Mouse (Mus musculus): Measurements from ENCODE around the gene Xrcc1. TPM values are rescaled to one million over a fixed set of nuclear protein-coding genes. Genes with fewer than 3 reads are reported as not detected.

The Xrcc1 gene
- polyA plus RNA-seq, 1 experiment from 2014 or later, result 101 TPM

DNA sequence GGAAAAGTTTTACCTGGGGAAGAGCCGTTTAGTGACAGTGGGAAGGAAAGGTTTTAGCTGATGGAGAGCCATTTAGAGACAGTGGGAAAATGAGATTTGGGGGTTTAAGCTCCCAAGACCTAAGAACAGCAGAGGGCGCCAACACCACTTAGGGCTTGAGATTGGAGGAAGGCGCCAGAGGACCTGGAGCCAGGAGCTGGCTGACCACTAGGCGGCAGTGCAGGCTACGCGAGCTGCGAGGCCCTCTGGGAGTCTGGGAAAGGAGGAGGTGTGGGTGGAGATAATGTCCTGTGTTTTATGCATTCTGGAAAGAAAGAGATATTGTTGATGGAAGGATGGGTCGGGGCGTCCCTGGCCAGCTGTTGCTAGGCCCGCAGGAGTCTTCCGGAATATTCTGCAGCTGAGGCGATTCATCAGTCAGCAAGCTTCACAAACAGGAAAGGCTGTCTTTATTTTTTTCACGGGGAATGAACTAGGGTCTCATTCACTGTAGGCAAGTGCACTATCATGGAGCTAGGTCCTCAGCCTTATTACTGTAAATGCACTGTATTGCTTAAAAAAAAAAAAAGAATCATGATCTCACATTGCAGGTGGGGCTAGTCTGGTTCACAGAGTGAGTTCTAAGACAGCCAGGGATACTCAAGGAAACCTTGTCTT lies 55.0 kb downstream of the Xrcc1 start:
- Histone ChIP-seq H3K27me3 (ENCODE audit: control insufficient read depth, insufficient read depth, low read length) (no peaks in the 10 kb centered on the region), H3K36me3 (ENCODE audit: control insufficient read depth, insufficient read depth, low read length) (no peaks in the 10 kb centered on the region), H3K4me3 (ENCODE audit: low read depth, low read length) (no peak overlapping the region), H3K27ac (ENCODE audit: low read depth, low read length) (no peak overlapping the region), H3K9me3 (ENCODE audit: control insufficient read depth, low read length) (no peaks in the 10 kb centered on the region), H3K4me2 (peak overlapping the region; percentile 30), H3K9ac (ENCODE audit: low read length) (peak overlapping the region; percentile 39; the same call in 1 of the 2 replicates), H3K4me1 (ENCODE audit: control insufficient read depth, insufficient read depth, low read length) (0 out of 2 replicates have a peak, but pooled peaks cover 2% of the 10 kb centered on the region)
- DNase-seq (ENCODE audit: low spot score, missing footprints), result peak; percentile 100
- WGBS, result 8% methylated on average over 13 of the region's 13 CpGs
- peak; percentile 92 for ATAC-seq (ENCODE audit: low FRiP score)

DNA sequence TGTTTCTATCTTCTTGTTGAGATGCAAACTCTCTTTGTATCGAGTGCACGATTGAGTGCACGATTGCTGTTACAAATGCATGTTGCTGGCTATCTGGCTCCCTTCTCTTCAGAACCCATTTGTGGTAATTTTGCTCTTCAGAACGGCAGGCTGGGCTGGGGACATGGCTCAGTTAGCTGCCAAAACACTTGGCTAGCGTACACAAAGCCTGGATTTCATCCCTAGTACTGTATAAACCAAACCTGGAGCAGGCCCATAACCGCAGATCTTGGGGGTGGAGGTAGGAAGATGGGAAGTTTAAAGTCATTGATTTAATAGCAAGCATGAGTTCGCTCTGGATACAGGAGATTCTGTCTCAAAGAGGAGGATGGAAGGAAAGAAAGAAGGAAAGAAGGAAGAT lies 59.5 kb downstream of the Xrcc1 start:
- WGBS, result 88% methylated on average over 7 of the region's 7 CpGs
- Histone ChIP-seq H3K4me1 (ENCODE audit: control insufficient read depth, insufficient read depth, low read length) (peaks cover 6% of the 10 kb centered on the region), H3K9me3 (ENCODE audit: control insufficient read depth, low read length) (no peaks in the 10 kb centered on the region), H3K4me3 (ENCODE audit: low read depth, low read length) (no peak overlapping the region), H3K27ac (ENCODE audit: low read depth, low read length) (no peak overlapping the region), H3K27me3 (ENCODE audit: control insufficient read depth, insufficient read depth, low read length) (peaks cover 14% of the 10 kb centered on the region), H3K36me3 (ENCODE audit: control insufficient read depth, insufficient read depth, low read length) (no peaks in the 10 kb centered on the region), H3K9ac (ENCODE audit: low read length) (no peak overlapping the region), H3K4me2 (no peak overlapping the region)
- ATAC-seq (ENCODE audit: low FRiP score) (no peak), DNase-seq (ENCODE audit: low spot score, missing footprints) (no peak)

- DNase-seq (ENCODE audit: low spot score, missing footprints), result no peak
- H3K27me3 ChIP-seq (ENCODE audit: control insufficient read depth, insufficient read depth, low read length), result peaks cover 19% of the 10 kb centered on the region
- no peak overlapping the region for H3K9ac ChIP-seq (ENCODE audit: low read length)
- H3K4me3 ChIP-seq (ENCODE audit: low read depth, low read length), result no peak overlapping the region
- no peak for ATAC-seq (ENCODE audit: low FRiP score)
- H3K4me1 ChIP-seq (ENCODE audit: control insufficient read depth, insufficient read depth, low read length), result peaks cover 9% of the 10 kb centered on the region
- no peak overlapping the region for H3K27ac ChIP-seq (ENCODE audit: low read depth, low read length)
- WGBS, result 74% methylated on average over 7 of the region's 7 CpGs
- H3K4me2 ChIP-seq, result no peak overlapping the region
- H3K9me3 ChIP-seq (ENCODE audit: control insufficient read depth, low read length), result no peaks in the 10 kb centered on the region
- no peaks in the 10 kb centered on the region for H3K36me3 ChIP-seq (ENCODE audit: control insufficient read depth, insufficient read depth, low read length)
Observed at GRCm38 (mm10) chr7:24606046-24606445, 60.0 kb downstream of the Xrcc1 start.

DNA sequence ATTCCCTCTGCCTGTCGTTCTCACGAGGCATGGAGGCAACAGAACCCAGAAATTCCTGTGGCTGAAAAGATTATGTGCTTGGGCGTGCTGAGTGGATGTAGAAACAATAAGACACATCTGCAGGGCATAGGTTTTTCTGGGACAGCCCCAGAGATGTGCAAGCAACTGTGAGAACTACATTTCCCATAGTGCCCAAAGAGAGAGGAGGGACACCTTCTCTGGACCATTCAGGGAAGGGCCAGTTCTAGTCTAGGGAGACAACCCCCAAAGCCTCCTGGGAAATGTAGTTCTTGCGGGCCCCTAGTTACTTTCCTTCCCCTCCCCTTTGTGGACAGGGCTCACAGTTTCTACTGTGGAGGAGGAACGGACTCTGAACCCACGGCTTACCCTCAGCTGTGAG lies 61.9 kb downstream of the Xrcc1 start:
- ATAC-seq (ENCODE audit: low FRiP score) (peak; percentile 63; the same call in 1 of the 2 replicates), DNase-seq (ENCODE audit: low spot score, missing footprints) (no peak)
- Histone ChIP-seq H3K27ac (ENCODE audit: low read depth, low read length) (no peak overlapping the region), H3K4me2 (no peak overlapping the region), H3K9me3 (ENCODE audit: control insufficient read depth, low read length) (no peaks in the 10 kb centered on the region), H3K27me3 (ENCODE audit: control insufficient read depth, insufficient read depth, low read length) (peaks cover 38% of the 10 kb centered on the region), H3K36me3 (ENCODE audit: control insufficient read depth, insufficient read depth, low read length) (no peaks in the 10 kb centered on the region), H3K9ac (ENCODE audit: low read length) (no peak overlapping the region), H3K4me1 (ENCODE audit: control insufficient read depth, insufficient read depth, low read length) (peaks cover 11% of the 10 kb centered on the region), H3K4me3 (ENCODE audit: low read depth, low read length) (no peak overlapping the region)
- 45% methylated on average over 6 of the region's 6 CpGs for WGBS

DNA sequence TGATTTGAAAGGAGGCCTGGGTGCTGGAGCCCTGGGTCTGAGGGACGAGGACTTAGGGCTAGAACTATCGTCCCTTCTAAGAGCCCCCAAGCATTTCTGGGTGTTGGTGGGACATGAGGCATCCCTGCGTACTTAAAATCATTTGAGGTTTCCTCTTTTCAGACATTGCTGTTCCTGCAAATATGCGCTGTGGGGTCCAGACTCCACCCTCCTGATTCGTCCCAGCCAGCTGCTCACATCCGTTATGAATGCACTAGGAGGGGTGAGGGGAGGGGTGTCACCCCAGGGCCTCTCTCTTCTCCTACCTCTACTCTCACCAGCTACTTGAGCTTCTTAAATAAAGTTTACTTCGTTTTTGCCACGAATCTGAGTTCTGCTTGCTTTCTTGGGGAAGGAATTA lies 62.5 kb downstream of the Xrcc1 start:
- Histone ChIP-seq H3K4me3 (ENCODE audit: low read depth, low read length) (no peak overlapping the region), H3K4me2 (no peak overlapping the region), H3K36me3 (ENCODE audit: control insufficient read depth, insufficient read depth, low read length) (no peaks in the 10 kb centered on the region), H3K27me3 (ENCODE audit: control insufficient read depth, insufficient read depth, low read length) (peaks cover 43% of the 10 kb centered on the region), H3K4me1 (ENCODE audit: control insufficient read depth, insufficient read depth, low read length) (peaks cover 11% of the 10 kb centered on the region), H3K9me3 (ENCODE audit: control insufficient read depth, low read length) (no peaks in the 10 kb centered on the region), H3K27ac (ENCODE audit: low read depth, low read length) (no peak overlapping the region), H3K9ac (ENCODE audit: low read length) (no peak overlapping the region)
- DNase-seq (ENCODE audit: low spot score, missing footprints) (no peak), ATAC-seq (ENCODE audit: low FRiP score) (no peak)
- 74% methylated on average over 8 of the region's 8 CpGs for WGBS

DNA sequence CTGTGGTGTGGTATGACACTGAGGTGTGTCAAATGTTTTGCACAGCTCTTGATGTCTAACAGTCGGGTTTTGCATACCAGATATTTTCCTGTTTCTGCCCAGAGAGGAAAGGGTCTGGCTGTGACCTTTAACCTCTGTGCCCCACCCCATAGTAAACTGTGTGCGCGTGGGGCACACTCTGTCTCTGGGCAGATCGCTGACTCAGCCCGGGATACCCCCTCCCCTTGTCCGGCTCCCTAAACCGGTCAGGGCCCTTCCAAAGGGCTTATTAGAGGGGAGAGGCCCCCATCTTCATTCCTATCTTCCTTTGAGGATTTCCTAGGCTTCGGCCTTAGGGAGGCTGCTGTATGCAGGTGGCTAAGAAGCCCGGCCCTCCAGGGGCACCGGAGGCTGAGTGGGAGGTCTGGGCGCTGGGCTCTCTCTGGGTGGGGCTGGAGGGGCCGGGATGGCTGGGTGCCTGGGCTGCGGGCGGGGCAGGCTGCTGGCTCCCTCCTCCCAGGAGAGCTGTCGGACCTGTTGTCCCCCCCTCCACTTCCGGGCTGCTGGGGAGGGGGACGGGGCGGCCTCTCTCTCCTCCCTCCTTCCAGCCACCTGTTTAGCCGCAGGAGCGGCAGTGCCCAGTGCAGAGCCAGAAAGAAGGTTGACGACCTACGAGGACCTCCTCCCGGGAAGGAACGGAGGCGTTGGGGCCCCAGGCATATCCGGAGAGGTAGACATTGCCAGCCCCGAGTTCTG lies 64.2 kb downstream of the Xrcc1 start, which contains the start of gene Phldb3:
TSS of gene Phldb3 (plus strand) at position 620 of the 735 bp plus-strand sequence.
- H3K27me3 ChIP-seq (ENCODE audit: control insufficient read depth, insufficient read depth, low read length), result peaks cover 44% of the 10 kb centered on the region
- H3K9me3 ChIP-seq (ENCODE audit: control insufficient read depth, low read length), result no peaks in the 10 kb centered on the region
- no peaks in the 10 kb centered on the region for H3K36me3 ChIP-seq (ENCODE audit: control insufficient read depth, insufficient read depth, low read length)
- ATAC-seq (ENCODE audit: low FRiP score), result peak; percentile 31
- no peak within 1 kb of the TSS for H3K27ac ChIP-seq (ENCODE audit: low read depth, low read length)
- H3K4me1 ChIP-seq (ENCODE audit: control insufficient read depth, insufficient read depth, low read length), result peaks cover 11% of the 10 kb centered on the region
- peak within 1 kb of the TSS; percentile 31 for H3K4me3 ChIP-seq (ENCODE audit: low read depth, low read length)
- DNase-seq (ENCODE audit: low spot score, missing footprints), result peak; percentile 80
- peak within 1 kb of the TSS; percentile 49 for H3K4me2 ChIP-seq
- peak within 1 kb of the TSS; percentile 27; the same call in 1 of the 2 replicates for H3K9ac ChIP-seq (ENCODE audit: low read length)
- WGBS, result 3% methylated on average over 24 of the region's 27 CpGs

DNA sequence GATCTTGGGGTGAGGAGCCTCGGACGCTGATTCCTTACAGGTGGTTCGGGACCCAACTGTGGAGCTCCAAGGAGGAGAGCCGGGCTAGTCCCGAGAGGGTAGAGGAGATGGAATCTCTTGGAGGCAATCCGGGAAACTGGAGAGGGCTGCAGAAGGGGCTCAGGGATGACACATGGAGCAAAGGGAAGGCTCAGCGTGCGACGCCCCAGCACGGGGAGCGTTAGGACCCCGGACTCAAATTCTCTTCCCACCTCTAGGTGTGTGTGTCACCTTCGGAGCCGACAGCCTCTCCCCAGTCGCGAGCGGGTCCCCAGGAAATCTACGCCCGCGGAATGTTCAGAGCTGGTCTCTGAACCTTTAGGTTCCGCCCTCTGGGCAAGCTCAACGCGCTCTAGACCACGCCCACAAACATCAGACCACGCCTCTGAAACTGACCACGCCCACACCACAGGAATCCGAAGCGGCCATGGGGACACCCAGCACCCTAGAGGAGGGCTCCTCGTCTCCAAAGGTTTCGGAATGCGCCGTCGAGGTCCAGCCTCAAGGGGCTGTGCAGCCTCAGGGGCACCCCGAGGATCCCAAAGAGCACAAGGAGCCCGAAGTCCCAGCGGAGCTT lies 64.9 kb downstream of the Xrcc1 start:
- peak; percentile 59 for ATAC-seq (ENCODE audit: low FRiP score)
- WGBS, result under 1% methylated on average over 36 of the region's 36 CpGs
- peak overlapping the region; percentile 49 for H3K4me2 ChIP-seq
- no peaks in the 10 kb centered on the region for H3K36me3 ChIP-seq (ENCODE audit: control insufficient read depth, insufficient read depth, low read length)
- H3K4me3 ChIP-seq (ENCODE audit: low read depth, low read length), result peak overlapping the region; percentile 31
- peak; percentile 98 for DNase-seq (ENCODE audit: low spot score, missing footprints)
- no peaks in the 10 kb centered on the region for H3K9me3 ChIP-seq (ENCODE audit: control insufficient read depth, low read length)
- no peak overlapping the region for H3K27ac ChIP-seq (ENCODE audit: low read depth, low read length)
- H3K4me1 ChIP-seq (ENCODE audit: control insufficient read depth, insufficient read depth, low read length), result peaks cover 11% of the 10 kb centered on the region
- H3K9ac ChIP-seq (ENCODE audit: low read length), result peak overlapping the region; percentile 27; the same call in 1 of the 2 replicates
- H3K27me3 ChIP-seq (ENCODE audit: control insufficient read depth, insufficient read depth, low read length), result peaks cover 44% of the 10 kb centered on the region

DNA sequence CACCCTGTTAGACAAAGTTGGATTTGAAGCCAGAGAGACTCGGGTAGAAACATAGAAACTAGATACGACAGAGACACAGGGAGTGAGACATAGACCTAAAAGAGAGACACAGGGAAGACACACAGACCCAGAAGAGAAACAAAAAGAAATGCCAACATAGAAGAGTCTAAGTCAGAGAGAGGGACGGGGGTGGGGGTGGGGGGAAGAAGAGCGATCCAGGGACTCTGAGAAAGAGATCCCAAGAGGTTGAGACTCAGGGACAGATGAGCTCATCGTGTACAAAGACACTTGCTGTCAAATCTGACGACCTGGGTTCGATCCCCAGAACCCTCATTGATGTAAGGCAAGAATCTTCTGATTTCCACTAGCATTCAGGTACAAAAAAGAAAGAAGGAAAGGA lies 65.6 kb downstream of the Xrcc1 start:
- Histone ChIP-seq H3K27me3 (ENCODE audit: control insufficient read depth, insufficient read depth, low read length) (peaks cover 44% of the 10 kb centered on the region), H3K4me3 (ENCODE audit: low read depth, low read length) (peak overlapping the region; percentile 31; the same call in 1 of the 2 replicates), H3K9me3 (ENCODE audit: control insufficient read depth, low read length) (no peaks in the 10 kb centered on the region), H3K9ac (ENCODE audit: low read length) (no peak overlapping the region), H3K27ac (ENCODE audit: low read depth, low read length) (no peak overlapping the region), H3K36me3 (ENCODE audit: control insufficient read depth, insufficient read depth, low read length) (no peaks in the 10 kb centered on the region), H3K4me1 (ENCODE audit: control insufficient read depth, insufficient read depth, low read length) (peaks cover 11% of the 10 kb centered on the region), H3K4me2 (peak overlapping the region; percentile 49)
- no peak for ATAC-seq (ENCODE audit: low FRiP score)
- peak; percentile 86 for DNase-seq (ENCODE audit: low spot score, missing footprints)
- 15% methylated on average over 7 of the region's 7 CpGs for WGBS

Data from midbrain, embryonic 11.5 days (tissue).